Mouse (Mus musculus): ENCODE measurements around the gene Hoxa2.

The Hoxa2 gene

DNA sequence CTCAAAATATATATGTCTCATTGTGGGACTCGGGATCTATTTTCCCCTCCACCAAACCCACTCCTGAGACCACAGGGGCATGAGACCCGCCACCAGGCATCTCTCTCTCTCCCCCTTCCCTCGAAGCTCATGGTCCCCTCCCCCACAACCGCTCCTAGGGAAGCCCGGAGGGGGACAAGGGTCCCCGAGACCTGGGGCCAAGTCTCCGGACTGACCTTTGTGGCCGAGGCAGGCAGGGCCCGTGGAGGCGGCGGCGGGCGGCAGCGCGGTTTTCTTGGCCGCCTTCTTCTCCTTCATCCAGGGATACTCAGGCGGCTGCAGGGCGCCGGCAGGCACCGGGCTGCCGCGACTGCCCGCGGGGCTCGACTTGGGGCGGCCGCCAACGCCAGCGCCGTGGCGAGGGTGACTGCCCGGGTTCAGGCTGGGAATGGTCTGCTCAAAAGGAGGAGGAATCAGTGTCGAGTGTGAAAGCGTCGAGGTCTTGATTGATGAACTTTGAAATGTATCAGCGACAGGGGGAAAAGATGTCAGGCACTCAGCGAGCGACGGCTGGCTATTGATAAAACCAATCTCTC, 493 bp downstream of the Hoxa2 start:
- no peak for DNase-seq (ENCODE audit: low read depth, low spot score)

DNA sequence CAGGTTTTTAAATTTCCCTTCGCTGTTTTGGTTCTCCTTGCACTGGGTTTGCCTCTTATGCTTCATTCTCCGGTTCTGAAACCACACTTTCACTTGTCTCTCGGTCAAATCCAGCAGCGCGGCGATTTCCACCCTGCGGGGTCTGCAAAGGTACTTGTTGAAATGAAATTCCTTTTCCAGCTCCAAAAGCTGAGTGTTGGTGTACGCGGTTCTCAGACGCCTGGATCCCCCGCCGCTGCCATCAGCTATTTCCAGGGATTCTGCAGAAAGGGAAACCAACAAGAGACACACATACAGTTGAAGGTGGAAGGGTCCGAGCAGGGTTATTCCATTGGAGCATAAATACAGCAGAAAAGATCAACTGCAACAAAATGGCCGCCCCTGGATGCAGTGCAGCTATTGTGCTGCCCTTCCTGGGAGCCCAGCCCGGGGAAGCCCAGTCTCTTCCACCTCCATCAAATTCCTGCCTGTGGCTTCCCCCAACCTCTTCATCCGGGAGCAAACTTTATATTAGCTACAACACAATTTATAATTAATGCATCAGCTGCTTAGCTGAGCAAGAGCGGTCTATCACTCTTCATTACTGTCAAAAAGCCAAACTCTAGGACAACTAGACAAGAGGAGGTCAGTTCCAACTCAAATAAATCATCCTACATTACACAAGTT, 1.1 kb downstream of the Hoxa2 start:
- DNase-seq (ENCODE audit: low read depth, low spot score): no peak

DNA sequence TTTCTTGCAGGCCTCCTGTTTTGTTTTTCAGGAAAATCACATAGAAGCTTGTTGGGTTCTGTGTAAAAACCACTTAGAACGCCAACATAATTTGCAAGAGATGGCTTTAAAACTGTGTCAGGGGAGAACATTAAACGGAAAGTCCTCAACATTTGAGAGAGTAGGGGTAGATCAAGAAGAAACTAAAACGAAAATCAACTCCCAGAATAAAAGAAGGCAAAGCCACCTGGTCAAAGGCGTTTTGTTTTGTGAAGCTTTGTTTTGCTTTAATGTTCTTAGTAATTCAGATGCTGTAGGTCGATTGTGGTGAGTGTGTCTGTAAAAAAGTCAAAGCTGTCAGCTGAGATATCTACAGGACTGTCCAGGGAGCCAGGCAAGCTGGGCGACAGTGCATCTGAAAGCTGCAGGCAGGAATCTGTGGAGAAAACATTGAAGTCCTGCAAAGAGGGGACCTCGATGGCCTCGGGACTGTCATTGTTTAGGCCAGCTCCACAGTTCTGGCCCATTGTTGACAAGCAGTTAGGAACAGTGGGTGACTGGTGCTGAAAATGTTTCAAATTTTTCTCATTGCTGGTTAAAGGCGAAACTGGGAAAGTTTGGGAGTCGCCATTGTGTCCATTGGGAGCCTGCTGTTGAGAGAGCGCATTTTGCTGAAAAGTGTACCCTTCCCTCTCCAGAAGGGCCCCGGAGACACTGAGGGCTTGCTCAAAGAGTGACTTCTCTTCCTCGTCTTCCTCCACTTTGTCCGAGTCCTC, 1.8 kb downstream of the Hoxa2 start:
- no peak for DNase-seq (ENCODE audit: low read depth, low spot score)

DNA sequence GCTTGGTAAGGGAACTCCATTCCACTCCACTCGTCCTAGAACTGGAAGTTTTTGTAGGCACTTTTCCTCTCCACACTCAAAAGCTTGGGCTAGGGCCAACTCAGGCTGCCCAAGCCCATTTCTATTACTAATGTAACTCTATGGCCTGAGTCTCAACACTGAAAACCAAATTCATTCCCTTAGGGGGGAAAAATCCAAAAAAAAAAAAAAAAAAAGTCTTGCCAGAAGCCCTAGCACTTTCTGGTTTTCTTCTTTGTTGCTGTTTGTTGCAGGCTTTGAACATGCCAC, 2.6 kb downstream of the Hoxa2 start:
- no peak for DNase-seq (ENCODE audit: low read depth, low spot score)

- DNase-seq (ENCODE audit: low read depth, low spot score): no peak
Measured at GRCm38 (mm10) chr6:52161336-52162092, 3.1 kb downstream of the Hoxa2 start.

- no peak for DNase-seq (ENCODE audit: low read depth, low spot score)
Measured at GRCm38 (mm10) chr6:52160511-52161335, 3.9 kb downstream of the Hoxa2 start.

GRCm38 (mm10) chr6:52159979-52160378, 4.7 kb downstream of the Hoxa2 start:
- no peak for DNase-seq (ENCODE audit: low read depth, low spot score)

GRCm38 (mm10) chr6:52159164-52159761, 5.4 kb downstream of the Hoxa2 start:
- no peak for DNase-seq (ENCODE audit: low read depth, low spot score)

- DNase-seq (ENCODE audit: low read depth, low spot score): no peak
Measured at GRCm38 (mm10) chr6:52158276-52159051, 6.2 kb downstream of the Hoxa2 start, which contains the start of gene Hoxa1. Hoxa1 (minus strand) TSS chr6:52158317.

DNA sequence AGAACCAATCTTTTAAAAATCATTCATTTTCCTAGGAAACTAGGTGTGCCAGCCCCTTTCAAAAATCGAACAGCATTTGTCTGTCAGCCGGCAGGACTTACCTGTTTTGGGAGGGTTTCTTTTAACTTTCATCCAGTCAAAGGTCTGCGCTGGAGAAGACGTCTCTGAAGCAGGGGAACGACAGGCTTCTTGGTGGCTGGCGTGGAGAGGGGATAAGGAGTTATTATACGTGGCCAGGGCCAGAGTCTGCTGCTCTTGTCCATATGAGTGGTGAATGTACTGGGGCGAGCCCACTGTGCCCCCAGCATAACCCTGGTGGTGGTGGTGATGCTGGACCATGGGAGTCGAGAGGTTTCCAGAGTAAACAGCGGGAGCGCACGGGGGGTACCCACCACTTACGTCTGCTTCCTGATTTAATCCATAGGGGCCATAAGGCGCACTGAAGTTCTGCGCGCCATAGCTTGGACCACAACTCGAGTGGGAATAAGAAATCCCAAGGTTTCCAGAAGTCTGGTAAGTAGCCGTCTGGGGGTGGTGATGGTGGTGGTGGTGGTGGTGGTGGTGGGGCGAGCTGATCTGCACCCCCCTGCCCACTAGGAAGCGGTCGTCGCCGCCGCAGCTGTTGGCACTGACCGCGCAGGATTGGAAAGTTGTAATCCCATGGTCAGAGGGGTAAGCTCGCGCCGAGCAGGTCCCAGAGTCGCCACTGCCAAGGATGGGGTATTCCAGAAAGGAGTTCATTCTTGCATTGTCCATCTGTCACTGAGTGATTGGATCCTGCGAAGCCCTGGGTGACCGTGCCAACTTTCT, 7.0 kb downstream of the Hoxa2 start:
- no peak for DNase-seq (ENCODE audit: low read depth, low spot score)

GRCm38 (mm10) chr6:52156551-52157200, 8.0 kb downstream of the Hoxa2 start:
- DNase-seq (ENCODE audit: low read depth, low spot score): no peak

DNA sequence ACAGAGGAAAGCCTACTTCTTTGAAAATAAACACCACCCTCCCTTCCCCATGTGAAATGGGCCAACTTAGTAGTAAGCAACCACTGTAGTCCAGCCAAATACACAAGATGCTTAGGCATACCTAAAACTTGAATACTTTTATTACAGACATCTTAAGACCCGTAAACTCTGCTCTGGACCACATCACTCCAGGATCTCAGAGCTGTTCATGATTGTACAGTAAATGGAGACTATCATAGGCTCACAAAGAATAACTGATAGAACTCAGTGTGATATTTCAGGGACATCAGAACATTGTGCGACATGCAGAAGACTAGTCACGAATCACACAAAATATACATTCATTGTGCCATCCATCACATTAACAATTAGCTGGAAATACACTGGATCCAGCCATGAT, 9.2 kb downstream of the Hoxa2 start:
- DNase-seq (ENCODE audit: low read depth, low spot score): no peak

DNA sequence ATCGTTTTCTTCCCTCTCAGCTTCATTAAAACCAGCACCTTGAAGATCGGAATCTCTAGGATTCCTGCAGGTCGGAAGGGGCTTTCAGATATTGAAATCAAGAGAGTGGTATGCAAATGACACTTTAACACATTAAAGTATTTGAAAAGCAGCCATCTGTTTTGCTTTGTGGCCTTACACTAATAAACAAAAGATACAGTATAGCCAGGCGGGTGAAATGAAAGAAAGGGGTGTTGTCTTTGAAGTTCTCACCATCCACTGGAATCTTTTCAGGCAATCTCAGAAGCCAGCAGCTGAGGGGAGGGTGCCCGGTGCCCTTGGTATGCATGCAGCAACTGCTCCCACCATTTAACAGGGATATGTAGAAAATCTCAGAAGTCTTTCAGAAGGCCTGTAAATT, 10.6 kb downstream of the Hoxa2 start:
- DNase-seq (ENCODE audit: low read depth, low spot score): no peak

GRCm38 (mm10) chr6:52153270-52153669, 11.4 kb downstream of the Hoxa2 start:
- DNase-seq (ENCODE audit: low read depth, low spot score): no peak

GRCm38 (mm10) chr6:52152226-52153193, 12.1 kb downstream of the Hoxa2 start:
- DNase-seq (ENCODE audit: low read depth, low spot score): no peak

- no peak for DNase-seq (ENCODE audit: low read depth, low spot score)
Measured at GRCm38 (mm10) chr6:52151571-52151970, 13.1 kb downstream of the Hoxa2 start.

GRCm38 (mm10) chr6:52150401-52150966, 14.1 kb downstream of the Hoxa2 start:
- no peak for DNase-seq (ENCODE audit: low read depth, low spot score)

Measured in telencephalon, adult 2 months (tissue).